Mouse (Mus musculus) cerebellum, postnatal 36 days (tissue): ENCODE results near the gene Icam5.
"Not testable (repeated sequence)": the region's sequence is repeated elsewhere in the genome, so short reads cannot be mapped to it uniquely, and the experiment has no call there.

ENCODE experiments used
- DNase-seq, 2 experiments: peaks; one replicate each; pipeline ENCODE4 v3.0.0; 2021 to 2022; ENCODE audit warnings: mixed read lengths in 2 of 2

The Icam5 gene

DNA sequence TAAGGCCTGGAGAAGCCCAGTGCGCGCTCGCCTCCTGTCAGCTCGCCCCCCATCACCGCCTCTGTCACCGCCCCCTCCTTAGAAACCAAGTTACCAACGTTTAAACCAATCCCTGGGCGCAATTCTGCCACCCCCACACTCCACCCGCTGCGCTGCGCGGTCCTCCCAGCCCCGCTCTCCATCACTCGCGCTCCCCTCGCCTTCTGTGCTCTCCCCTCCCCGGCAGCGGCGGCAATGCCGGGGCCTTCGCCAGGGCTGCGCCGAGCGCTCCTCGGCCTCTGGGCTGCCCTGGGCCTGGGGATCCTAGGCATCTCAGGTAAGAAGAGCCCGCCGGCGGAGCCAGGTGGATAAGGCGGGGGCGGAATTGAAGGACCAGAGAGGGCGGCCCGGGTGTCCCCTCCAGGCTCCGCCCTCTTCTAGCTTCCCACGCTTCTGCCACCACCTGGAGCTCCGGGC, at the start of gene Icam5:
TSS of gene Icam5 (plus strand) at position 178 of the 456 bp plus-strand sequence.
- DNase-seq, result no peak

GRCm38 (mm10) chr9:20982171-20982570, 49.7 kb upstream of the Icam5 start:
- DNase-seq, result no peak

DNA sequence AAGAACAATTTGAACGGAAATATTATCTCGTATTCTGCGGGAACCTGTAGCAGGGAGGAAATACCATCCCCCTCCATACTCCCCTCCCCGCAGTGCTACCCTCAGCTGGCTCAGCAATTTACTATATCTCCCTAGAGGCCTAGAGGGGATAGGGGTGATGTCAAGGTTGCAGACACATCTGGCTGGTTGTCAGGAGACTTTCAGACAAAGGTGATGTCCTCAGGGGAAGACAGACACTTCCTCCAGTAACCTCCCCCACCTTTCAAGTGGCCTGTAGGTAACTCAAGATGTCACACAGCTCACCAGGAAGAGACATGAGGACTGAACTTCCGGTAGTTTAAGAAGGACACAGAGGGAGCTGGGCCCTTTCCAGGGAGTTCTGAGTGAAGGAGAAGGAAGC, 48.7 kb upstream of the Icam5 start:
- DNase-seq, result no peak

GRCm38 (mm10) chr9:20986952-20987686, 44.8 kb upstream of the Icam5 start:
- no peak for DNase-seq

DNA sequence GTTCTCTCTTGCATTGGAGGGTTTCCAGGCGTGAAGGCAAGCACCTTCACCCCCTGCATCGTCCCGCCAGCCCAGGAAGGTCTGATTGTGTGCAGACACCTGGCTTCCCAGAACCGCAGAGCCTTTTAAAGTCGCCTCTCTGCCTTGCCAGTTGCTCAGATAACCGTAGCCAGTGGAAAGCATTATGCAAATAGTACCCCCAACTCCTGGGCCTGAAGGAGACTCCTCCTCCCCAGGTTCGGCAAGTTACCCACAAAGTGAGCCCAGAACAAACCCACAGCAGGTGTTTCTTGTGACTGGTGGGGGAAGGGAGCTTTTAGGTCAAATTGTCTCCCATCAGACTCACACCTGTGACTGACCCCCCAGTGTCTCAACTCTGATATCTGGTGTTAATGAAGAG, 43.9 kb upstream of the Icam5 start:
- no peak for DNase-seq

DNA sequence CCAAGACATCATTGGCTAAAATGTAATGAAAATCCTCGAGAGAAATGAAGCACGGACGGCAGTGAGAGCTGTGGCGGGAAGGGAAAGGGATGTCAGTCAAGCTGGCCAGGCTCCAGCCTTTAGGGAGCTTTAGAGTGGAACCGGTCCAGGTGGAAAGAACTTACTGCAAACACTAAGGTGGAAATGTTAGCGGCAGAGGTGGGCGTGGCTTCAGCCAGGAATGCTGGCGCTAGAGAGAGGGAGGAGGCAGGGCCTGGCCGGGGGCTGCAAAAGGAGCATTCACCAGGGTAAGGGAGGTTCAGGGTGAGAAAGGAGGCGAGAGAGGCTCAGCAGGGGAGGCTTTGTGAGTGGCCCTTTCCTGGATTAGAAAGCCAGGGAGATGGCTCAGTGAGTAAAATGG, 41.0 kb upstream of the Icam5 start:
- DNase-seq, result no peak

- no peak for DNase-seq
These were observed 40.3 kb upstream of the Icam5 start for GRCm38 (mm10) chr9:20991587-20991986.

DNA sequence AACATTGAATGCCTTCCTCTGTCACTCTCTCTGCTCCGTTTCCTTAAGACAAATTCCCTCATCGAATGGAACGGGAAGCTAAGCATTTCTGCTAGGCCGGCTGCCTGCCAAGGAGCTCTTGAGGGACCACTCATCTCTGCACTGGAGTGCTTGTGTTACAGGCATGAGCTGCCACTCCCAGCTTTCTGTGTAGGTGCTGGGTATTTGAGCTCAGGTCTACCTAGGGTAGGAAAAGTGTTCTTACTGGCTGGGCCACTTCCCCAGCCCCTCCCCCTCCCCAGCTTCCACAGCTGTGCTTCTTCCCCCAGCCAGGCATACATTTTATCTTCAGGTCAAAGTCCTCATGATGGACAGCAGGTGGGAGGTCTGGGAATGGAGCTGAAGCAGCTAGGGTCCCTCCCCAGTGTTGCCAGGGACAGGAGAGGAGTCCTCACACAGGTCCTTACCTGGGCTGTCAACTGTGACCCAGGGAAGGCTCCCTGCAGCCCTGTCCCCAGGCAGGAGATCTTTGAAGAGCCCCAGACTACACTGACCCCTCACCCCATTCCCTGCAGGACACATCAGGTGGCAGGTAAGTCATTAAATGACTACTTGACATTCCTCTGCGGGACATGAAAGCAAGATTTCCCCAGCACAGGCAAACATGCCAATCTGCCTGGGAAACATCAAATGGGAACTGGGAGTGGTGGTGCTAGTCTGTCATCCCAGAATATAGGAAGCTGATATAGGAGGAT, 38.5 kb upstream of the Icam5 start:
- DNase-seq, result no peak

GRCm38 (mm10) chr9:20995069-20995468, 36.8 kb upstream of the Icam5 start:
- DNase-seq, result no peak

GRCm38 (mm10) chr9:20997065-20997464, 34.8 kb upstream of the Icam5 start:
- no peak for DNase-seq

DNA sequence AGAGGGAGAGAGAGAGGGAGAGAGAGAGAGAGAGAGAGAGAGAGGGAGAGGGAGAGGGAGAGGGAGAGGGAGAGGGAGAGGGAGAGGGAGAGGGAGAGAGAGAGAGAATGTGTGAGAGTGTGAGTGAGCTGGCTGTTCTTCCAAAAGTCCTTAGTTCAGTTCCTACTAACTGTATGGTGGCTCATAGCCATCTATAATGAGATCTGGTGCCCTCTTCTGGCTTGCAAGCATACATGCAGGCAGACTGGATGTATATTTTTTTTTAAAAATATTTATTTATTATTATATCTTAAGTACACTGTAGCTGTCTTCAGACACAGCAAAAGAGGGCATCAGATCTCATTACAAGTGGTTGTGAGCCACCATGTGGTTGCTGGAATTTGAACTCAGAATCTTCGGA, 33.5 kb upstream of the Icam5 start:
- DNase-seq, result not testable (repeated sequence)

- no peak for DNase-seq
These were observed 31.1 kb upstream of the Icam5 start for GRCm38 (mm10) chr9:21000811-21001210.

DNA sequence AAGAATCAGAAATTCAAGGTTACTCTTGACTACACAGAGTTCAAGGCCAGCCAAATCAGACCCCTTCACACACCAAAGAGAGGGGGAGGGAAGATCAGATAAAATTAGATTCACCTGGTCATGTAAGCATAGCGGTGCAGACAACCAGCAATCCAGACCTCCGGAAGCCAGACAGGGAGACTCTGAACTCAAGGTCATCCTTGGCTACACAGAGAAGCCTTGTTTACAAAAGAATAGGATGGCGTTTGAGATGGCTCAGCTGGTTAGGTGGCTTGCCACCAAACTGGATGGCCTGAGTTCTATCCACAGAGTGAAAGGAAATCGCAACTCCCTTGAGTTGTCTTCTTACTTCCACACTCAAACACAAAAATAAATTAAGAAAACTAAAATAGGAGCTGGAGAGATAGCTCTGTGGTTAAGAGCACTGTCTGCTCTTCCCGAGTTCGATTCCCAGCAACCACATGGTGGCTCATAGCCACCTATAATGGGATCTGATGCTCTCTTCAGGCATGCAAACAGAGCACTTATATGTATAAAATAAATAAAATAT, 30.1 kb upstream of the Icam5 start:
- DNase-seq, result no peak

GRCm38 (mm10) chr9:21002270-21002626, 29.6 kb upstream of the Icam5 start:
- no peak for DNase-seq

GRCm38 (mm10) chr9:21002627-21003551, 29.0 kb upstream of the Icam5 start, which contains the start of gene Mrpl4:
Mrpl4 (plus strand) TSS chr9:21002738.
- peak; percentile 92 to 93 for DNase-seq

- DNase-seq, result no peak
These were observed 24.4 kb upstream of the Icam5 start for GRCm38 (mm10) chr9:21007313-21007952.

DNA sequence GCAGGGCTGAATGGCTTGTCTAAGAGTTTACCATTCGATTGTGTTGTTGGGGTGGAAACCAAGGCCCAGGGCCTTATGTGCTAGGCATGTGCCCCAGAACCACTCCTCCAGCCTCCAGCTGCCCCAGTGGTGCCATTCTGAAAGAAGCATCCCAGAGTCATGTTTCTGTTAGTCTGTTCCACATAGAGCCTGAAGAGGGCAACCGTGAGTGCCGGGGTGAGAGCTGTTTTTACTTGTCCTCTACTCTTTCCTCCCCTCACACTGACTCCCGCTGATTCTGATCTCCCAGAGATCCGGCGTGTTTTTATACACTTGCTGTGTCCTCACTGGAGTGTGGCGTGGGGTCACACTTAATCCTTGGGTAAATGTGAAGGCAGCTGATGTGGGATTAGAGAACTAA, 23.9 kb upstream of the Icam5 start:
- no peak for DNase-seq

DNA sequence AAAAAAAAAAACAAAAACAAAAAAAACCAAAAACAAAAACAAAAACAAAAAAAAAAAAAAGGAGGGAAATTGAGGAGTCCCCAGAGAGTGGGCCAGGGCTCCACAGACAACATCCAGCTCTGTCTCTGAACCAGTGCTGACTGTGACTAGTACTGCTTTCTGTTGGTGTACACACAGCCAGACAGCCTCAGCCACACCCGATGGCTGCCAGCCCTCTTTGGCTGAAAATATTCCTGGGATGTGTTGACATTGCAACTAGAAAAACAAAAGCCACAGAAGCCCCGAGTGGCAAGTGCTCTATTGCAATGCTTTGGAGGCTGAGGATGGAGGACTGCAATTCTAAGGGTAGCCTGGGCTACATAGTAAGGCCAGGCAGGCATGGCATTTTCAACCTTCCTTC, 21.5 kb upstream of the Icam5 start:
- DNase-seq, result no peak

GRCm38 (mm10) chr9:21010939-21011541, 20.8 kb upstream of the Icam5 start:
- DNase-seq, result not testable (repeated sequence)

DNA sequence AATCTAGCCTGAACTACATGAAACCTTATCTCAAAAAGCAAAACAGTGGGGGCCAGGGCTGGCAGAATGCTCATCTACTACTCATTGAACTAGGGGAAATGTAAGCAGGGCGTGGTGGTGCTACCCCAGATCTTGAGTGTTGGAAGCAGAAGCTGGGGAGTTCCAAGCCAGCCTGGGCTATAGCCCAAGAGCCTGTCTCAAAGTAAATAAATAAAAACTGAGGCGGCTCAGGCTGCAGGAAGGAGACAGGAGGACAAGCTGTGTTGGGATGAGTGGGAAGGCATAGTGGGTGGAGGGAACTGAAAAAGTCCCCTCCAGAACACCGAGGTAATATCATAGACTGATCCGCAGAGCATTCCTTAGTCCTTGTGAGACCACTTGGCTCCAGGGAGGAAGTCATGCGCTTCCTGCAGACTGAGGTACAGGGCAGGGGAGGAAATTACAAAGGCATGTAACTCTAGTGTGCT, 20.0 kb upstream of the Icam5 start:
- DNase-seq, result no peak

GRCm38 (mm10) chr9:21012368-21012767, 19.5 kb upstream of the Icam5 start:
- DNase-seq, result no peak
